Mouse (Mus musculus): Measurements from ENCODE around the gene Gpat2.

DNA sequence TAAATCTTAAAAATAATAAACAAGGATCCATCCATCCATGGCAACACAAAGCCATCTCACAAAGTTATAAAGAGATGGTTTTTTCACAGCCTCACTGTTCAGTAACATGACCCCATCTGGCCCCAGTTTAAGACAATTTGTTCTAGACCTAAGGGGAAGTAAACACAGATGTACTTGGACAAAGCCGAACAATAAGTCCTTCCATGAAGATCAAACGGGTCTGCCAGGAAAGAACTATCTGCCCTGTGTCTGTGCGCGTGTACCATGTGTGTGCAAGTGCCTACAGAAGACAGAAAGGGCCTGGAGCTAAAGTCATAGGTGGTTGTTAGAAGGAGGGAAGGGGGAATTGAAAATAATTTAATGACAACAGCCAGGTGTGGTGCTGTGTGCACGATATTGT is 45.2 kb downstream of the Gpat2 start:
- TF ChIP-seq POLR2A (IDR thresholded peaks at IDR 0.05; ENCODE audit: control insufficient read depth, low read depth, low read length), result no peak
- TF ChIP-seq CTCF (IDR thresholded peaks at IDR 0.05; ENCODE audit: control insufficient read depth, insufficient read depth, insufficient replicate concordance, low read depth, low read length), result no peak

All from testis, adult 2 months (tissue).